Mouse (Mus musculus): ENCODE data around the gene Cbx6.

Gene Cbx6

DNA sequence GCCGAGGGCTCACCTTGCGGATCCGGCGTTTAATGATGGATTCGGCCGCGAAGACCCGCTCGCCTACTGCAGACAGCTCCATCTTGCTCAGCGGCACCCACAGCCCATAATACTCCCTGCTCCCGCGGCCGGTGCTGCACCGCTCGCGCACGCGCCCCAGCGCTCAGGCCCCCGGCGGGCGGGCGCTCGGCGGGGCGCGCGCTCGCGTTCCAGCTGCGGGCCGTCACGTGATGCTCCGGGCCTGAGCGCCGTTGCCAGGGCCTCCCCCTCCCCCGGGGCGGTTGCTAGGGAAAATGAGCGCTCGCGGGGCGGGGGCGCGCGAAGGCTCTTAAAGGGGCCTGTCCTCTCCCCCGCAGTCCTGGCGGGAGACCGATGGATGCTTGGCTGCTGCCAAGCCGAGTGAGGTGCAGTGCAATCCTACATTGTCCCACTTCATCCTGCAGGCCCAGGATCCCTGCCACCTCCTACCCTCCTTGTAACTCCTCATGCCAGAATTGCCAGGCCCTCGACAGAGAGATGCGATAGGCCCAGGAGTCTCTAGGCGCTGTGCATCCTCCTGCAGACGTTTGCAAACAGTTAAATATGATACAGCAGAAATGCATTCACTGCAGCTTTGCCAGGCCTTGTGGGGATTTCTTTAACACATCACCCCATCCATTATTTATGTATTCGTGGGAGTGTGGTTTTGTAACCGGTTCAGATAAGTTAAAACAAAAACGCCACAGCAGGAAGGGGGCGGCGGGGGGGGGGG is at the start of gene Cbx6, which contains the start of gene Npcd:
TSS of gene Cbx6 (minus strand) at position 559 of the 751 bp plus-strand sequence.
TSS of gene Npcd (minus strand) at position 108 of the 751 bp plus-strand sequence.
- in situ Hi-C loops (cut with MboI; ENCODE audit: low sequenced_read_pairs) = no loop called here

DNA sequence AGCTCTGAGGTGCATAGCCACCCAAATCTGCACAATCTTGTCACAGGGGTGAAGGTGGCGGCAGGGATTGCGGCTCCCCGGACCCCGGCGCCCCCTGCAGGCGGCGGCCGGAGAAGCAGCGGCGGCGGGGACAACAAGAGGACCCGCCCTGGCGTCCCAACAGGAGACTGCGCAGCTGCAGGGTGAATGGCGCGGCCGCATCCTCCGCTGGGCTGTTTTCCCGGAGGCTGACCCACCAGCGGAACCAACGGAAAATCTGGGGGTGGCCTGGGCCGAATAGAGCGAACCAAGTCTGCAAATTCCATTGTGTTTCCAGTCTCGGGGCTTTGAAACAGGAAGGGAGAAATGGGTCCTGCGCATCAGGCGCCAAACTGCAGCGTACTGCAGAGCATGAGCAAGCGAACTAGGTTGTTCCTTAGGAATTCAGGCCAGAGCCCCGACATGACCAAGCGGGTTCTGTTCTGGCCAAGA is 48.9 kb upstream of the Cbx6 start:
- in situ Hi-C loops (cut with MboI; ENCODE audit: low sequenced_read_pairs) = no loop called here

DNA sequence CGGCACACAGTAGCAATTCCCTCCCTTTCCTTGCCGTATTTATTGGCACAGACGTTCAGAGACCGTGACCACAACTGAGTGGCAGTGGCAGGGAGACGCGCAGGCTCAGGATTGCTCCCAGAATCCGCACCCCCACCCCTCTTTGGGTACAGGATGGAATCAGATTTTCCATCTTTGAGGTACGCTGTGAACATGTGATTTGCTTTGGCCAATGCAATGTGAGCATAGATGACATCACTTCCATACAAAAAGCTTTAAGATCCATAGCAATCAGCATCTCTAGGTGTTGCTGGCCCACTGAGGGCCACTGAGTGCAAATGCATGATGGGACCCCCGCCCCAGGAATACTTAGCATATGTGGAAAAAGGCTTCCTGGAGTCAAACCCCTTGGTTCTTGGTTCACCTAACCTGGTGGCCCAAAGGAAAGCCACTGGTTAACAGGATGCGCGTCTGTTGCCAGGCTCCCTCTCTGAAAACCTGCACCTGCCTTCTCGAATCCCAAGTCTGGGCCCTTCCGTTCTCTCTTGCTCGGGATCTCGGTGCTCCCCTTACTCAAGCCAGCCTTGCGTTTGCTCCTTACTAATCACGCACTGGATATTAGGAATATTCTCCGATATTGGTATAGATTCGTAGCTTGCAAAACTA is 48.3 kb upstream of the Cbx6 start:
- in situ Hi-C loops (cut with MboI; ENCODE audit: low sequenced_read_pairs) = no loop called here

DNA sequence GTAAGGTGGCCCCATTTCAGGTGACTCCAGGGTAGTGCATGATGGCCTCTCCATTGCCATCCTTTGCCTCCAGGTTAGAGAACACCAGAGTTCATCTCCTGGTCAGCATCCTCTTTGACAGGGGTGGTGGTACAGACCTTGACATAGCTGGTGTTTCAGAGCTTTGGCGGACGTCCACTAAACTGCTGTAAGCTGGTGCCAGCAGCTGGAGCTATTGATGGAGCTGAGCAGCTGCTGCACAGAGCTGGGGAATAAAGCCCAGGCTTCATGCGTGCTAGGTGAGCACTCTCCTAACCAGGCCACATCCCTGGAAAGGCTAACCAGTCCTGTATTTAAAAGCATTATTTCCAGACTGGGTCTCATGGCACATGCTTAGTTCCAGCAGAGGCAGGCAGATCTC is 46.0 kb upstream of the Cbx6 start:
- in situ Hi-C loops (cut with MboI; ENCODE audit: low sequenced_read_pairs) = no loop called here

DNA sequence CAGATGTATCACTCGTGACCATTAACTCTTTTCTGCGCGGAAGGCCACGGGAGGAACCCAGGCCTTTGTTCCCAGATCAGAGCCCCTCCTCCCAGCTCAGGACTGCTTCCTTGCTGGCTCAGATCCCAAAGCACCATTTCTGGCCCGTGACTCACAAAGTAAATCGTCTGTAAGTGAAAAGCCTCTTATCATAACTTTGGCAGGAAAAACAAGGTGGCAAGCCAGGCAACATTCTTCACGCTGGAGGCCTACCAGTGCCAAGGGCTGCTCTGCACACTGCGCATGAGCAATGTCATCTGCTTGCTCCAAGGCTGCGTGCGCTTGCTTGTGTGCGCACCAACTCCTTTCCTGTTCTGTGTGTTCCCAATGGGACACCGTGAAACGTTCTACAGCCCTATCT is 44.8 kb upstream of the Cbx6 start:
- in situ Hi-C loops (cut with MboI; ENCODE audit: low sequenced_read_pairs) = no loop called here

DNA sequence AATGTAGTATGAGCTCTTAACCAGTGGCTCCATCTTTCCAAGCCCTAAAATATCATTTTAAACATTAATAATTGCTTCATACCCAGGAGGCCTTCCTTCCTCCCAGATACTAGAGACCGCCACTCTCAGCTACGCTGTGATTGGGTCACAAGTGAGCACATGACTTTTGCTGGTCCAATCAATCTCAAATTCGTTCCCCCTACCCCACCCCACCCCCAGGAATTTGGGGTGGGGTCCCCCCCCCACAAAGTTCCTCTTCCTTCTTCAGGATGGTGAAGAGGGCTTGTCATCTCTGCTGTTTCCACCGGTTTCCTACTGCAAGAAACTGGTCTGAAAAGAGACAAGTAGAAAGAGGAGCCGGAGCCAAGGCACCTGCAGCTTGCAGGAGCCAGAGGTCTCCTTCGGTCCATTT is 44.2 kb upstream of the Cbx6 start:
- in situ Hi-C loops (cut with MboI; ENCODE audit: low sequenced_read_pairs) = no loop called here

DNA sequence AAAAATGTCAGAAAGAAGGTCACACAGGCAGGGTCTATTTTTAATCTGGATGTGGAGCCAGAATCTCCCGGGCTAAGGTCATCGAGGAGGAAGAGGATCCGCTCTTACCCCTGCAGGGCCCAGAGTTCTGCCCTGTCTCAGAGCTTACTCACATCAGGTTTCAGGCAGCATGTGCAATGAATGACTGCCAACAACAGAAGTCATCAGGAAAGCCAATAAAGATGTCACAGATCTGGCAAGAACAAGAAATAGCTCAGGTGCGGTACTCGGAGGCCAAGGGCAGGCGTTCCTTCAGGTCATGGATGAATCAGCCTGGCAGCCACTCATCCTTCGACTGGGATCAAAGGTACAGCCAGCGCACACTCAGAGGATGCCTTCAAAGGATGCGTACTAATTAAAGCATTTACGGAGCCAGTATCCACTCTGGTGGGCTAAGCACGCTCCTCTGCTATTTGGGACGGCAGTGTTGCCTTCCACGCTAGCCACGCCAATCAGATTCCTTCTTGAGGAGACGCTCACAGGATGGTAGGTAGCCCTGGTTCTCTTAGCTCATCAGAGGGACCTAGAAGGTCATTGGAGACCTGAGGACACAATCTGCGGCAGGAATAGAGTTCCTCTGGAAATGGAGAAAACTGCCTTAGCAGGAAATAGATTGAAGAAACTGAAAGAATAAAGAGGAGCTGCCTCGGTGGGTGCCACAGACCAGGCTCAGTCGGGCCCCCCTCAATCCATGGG is 40.9 kb upstream of the Cbx6 start:
- in situ Hi-C loops (cut with MboI; ENCODE audit: low sequenced_read_pairs) = no loop called here

DNA sequence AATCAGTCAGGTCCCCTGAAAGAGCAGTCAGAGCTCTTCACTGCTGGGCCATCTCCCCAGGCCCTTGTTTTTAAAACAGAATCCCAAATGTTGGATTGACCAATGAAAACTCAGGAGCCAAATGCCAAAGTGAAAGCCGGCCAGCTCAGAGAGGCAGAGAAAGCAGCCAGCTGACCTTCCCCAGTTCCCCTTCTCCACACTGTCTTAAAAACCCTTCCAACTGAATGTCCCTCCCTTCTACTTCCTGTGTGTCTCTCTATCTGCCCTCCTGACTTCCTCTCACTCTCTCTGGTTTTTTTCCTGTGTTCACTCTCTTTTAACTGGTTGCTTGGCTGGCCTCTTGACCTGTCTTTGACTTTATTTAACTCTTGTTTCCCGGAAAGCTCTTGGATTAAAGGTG is 39.5 kb upstream of the Cbx6 start:
- in situ Hi-C loops (cut with MboI; ENCODE audit: low sequenced_read_pairs) = no loop called here

DNA sequence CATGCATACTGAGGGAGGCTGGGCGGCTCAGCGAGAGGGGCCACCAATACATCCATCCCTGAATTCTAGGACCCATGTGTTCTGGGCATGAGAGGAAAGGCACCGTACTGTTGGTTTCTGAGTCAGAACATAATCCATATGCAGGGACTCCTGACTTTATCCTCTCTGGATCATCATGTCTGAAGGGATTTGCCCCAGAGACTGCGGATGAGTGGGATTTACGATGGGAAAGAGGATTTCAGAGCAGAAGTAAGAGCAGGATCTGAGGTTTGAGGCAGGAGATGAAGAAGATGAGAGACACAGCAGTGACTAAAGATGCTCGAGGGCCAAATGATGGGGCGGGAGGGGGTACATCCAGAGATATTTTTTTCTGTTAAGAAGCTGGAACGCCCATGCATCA is 39.1 kb upstream of the Cbx6 start:
- in situ Hi-C loops (cut with MboI; ENCODE audit: low sequenced_read_pairs) = no loop called here

DNA sequence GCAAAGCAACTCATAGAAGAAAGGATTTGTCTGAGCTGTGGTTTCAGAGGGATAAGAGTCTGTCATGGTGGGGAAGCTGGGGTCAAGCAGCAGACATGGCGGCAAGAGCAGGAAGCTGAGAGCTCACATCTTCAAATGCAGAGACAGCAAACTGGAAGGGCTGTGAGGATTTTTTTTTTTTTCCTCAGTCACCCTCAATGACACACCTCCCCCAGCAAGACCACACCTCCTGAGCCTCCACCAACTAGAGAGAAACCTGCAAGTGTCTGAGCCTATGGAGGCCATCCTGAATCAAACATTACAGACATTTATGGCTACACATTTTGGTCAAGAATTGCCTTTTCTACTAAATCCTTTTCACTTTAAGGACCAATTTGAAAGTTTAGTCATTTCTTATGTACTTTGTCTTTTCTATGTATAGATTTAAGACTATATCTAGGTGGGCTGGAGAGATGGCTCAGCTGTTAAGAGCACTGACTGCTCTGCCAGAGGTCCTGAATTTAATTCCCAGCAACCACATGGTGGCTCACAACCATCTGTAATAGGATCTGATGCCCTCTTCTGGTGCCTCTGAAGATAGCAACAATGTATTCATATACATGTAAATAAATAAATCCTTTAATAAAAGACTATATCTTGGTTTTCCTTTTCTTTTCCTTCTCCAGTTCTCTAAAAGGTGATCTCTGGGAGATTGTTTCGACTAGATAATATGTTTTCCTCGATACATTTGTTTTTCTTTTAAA is 32.9 kb upstream of the Cbx6 start:
- in situ Hi-C loops (cut with MboI; ENCODE audit: low sequenced_read_pairs) = no loop called here

DNA sequence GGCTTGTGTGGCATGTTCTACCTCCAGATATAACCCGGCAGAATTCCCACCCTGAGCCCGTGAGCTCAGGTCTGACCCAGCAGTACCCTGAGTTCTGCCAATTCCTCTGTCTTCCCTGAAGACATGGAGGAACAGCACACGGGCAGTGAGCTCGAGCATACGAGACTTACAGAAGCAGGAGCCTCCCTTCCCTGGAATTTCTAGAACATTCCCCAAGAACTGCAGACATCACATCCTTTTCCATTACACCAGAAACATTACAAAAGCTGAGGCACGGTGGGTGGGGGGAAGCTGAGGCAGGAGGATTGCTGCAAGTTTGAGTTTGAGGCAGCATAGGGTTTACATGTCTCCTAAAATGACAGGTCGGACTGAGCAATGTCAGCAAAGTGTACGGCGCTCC is 25.3 kb upstream of the Cbx6 start:
- in situ Hi-C loops (cut with MboI; ENCODE audit: low sequenced_read_pairs) = no loop called here

DNA sequence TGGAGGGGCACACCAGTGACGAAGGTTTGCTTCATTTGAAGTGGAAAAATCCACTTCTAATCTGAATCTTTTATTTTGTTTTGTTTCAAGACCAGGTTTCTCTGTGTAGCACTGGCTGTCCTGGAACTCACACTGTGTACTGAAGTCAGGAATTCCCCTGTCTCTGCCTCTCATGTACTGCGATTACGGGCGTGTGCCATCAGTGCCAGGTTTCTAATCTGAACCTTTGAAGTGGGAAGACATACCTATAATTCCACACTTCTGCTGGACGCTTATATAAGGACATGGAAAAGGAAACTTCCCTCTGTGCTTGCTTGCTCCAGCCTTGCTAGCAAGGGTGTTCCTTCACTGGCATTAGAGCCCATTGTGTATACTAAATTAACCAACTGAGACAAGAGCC is 24.5 kb upstream of the Cbx6 start:
- in situ Hi-C loops (cut with MboI; ENCODE audit: low sequenced_read_pairs) = no loop called here

DNA sequence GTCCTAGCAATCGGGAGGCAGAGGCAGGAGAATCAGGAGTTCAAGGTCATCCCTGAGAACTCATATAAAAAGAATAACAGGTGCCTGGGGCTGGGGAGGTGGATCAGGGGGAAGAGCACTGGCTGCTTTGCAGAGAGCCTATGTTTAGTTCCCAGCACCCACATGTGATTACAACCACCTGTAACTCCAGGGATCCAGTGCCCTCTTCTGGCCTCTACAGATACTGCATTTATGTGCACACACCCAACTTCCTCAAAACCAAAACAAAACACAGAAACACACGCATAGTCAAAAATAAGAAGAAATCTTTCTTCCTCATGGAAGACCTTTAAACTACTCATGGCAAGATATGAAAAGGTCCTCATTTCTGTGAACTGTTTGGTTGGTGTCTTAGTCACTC is 15.7 kb upstream of the Cbx6 start:
- in situ Hi-C loops (cut with MboI; ENCODE audit: low sequenced_read_pairs) = no loop called here

DNA sequence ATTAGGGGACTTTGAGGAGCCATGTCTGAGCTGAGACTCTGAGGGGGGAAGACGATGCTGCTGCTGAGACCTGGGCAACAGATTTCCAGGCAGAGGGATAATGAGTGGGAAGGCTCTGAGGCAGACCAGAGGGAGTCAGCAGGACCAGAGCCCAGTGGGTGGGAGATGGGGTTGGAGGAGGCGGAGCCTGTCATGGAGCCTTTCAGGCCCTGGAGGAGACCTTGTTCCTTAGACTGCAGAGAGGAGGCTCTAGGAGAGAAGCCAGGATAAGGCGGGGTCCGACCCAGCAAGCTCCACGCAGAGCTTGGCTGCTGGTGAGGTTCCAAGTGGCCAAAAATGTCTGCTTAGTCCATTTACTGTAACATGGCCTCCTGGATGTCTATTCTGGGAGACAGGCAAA is 12.6 kb upstream of the Cbx6 start:
- in situ Hi-C loops (cut with MboI; ENCODE audit: low sequenced_read_pairs) = no loop called here

DNA sequence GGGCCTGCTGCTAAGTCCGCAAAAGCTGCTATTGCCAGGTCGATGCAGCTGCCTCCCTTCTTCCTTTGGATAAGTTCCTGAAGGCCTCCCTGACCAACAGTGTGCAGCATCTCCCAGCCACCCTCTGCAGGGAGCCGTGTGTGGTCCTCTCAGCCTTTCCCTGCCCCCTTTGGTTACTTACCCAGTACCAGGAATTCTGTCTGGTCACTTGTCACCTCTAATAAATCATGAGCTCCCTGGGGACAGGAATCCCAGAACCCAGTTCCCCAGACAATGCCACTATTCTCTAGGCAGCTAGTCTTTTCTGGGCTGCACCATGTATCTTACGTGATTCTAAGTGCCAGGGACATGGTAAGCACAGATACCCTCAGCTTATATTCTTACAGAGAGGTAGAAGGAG is 11.5 kb upstream of the Cbx6 start:
- in situ Hi-C loops (cut with MboI; ENCODE audit: low sequenced_read_pairs) = no loop called here

DNA sequence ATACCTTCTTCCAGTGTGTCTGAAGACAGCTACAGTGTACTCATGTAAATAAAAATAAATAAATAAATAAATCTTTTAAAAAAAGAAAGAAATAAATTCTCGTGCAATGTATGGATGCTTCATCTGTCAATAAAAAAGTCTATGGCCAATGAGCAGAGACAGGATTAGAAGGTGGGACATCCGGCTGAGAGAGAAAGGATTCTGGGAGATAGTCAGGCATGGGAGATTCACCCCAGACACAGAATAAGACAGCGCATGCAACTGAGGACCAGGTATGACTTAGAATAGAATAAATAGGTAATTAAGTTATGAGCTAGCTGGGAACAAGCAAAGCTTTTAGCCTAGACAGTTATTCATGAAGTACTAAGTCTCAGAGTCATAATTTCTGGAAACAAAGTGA is 8.5 kb upstream of the Cbx6 start:
- in situ Hi-C loops (cut with MboI; ENCODE audit: low sequenced_read_pairs) = no loop called here

DNA sequence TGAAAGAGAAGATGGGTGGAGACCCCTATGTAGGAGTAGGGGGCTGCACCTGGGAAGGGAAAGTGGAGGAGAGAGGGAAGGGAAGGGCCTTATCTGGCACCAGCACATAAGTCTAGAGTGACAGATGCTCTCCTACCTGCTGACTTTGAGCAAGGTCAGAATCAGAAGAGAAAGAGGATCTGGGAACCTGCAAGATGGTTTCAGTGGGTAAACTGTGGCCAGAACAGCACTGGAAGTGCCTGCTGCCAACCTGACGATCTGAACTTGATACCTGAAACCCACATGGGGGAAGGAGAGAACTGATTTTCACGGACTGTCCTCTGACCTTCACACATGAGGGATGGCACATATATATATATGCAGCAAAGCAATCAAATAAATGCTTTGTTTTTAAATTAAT is 5.8 kb upstream of the Cbx6 start:
- in situ Hi-C loops (cut with MboI; ENCODE audit: low sequenced_read_pairs) = no loop called here

DNA sequence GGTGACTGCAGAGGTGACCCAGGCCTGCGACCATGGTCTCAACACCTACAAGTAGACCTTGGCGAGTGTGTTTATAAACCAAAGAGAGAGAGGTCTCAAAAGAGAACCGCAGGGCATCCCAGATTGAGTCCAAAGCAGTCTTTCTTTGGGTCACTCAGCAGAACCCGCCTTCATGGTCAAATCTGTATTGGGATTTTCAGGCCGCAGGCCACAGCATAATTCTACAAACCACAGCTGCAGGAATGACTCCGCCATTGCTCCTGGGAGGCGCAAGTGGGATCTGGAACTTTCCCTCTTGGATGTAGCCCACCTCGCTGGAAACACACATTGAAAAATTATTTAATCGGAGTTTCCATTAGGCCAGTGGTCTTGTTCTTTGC is 383 bp upstream of the Cbx6 start:
- in situ Hi-C loops (cut with MboI; ENCODE audit: low sequenced_read_pairs) = no loop called here

DNA sequence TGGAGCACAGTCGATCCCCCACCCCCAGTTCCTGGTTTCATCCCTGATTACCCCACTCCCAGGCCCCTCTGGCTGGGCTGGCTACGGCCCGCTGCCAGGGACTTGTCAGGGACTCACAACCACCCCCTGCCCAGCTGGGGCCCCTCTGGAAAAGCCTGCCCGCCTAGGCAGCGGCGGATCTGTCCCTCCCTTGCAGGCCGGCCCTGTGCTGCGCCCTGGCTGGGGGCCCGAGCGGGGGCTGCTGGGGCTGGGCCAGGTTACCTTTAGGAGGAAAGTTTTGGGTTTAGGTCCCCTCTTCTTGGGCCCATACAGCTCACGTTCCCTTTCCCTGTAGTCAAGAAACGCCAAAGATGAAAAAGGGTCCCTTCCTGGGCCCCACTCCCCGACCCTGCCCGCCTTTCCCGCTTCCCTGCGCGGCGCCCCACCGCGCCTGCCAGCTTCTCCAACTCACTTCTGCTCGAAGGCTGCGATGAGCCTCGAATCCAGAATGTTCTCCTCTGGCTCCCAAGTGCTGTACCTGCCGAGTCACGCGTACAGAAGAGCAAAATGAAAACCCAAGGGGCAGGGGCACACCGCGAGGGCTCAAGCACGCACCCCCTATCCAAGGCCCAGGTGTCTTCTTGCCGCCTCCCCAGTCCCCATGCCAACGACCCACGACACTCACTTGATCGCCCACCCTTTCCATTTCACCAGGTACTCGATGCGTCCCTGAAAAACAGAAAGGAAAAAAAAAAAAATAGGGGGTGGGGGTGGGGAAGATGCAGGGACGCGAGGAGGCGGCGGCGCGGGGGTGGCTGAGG is 1.0 kb downstream of the Cbx6 start:
- in situ Hi-C loops (cut with MboI; ENCODE audit: low sequenced_read_pairs) = no loop called here
